Mouse (Mus musculus) liver, postnatal 0 days (tissue): ENCODE measurements around the gene Ttll6. TPM values are rescaled to one million over a fixed set of nuclear protein-coding genes. Genes with fewer than 3 reads are reported as not detected.

Experiments used
- ATAC-seq: fragments of 200-750 bp; cut with Nextera tagmentation; 2 replicates; pipeline ENCODE4 v1.8.0; 2017; ENCODE audit warnings: mild to moderate bottlenecking, moderate library complexity
- DNase-seq: peaks from one replicate; pipeline ENCODE4 v3.0.0-alpha.2; 2016
- H3K27ac ChIP-seq: fragments of 300-500 bp; sonication (generic); 2 replicates; pipeline ENCODE4 v1.5.1; 2014; ENCODE audit warnings: antibody characterized with exemption, moderate library complexity, mild to moderate bottlenecking, low read depth
- H3K27me3 ChIP-seq: fragments of 300-500 bp; sonication (generic); 2 replicates; pipeline ENCODE4 v1.6.1; 2014; ENCODE audit warnings: low read length, control low read depth, mixed read lengths; ENCODE audit not compliant: insufficient read depth
- H3K36me3 ChIP-seq: fragments of 300-500 bp; sonication (generic); replicated peaks from 2 replicates; pipeline ENCODE4 v1.6.1; 2014; ENCODE audit warnings: mild to moderate bottlenecking, control low read depth, low read length, moderate library complexity, mixed read lengths; ENCODE audit not compliant: insufficient read depth
- H3K4me1 ChIP-seq: fragments of 300-500 bp; sonication (generic); 2 replicates; pipeline ENCODE4 v1.6.1; 2014; ENCODE audit warnings: antibody characterized with exemption, mild to moderate bottlenecking, control low read depth; ENCODE audit not compliant: insufficient read depth
- H3K4me2 ChIP-seq: fragments of 300-500 bp; sonication (generic); 2 replicates; pipeline ENCODE4 v1.6.1; 2014; ENCODE audit warnings: low read depth, mild to moderate bottlenecking, low read length, moderate library complexity, mixed read lengths
- H3K4me3 ChIP-seq: fragments of 300-500 bp; sonication (generic); 2 replicates; pipeline ENCODE4 v1.5.1; 2014; ENCODE audit warnings: low read depth, low read length
- H3K9ac ChIP-seq: fragments of 300-500 bp; sonication (generic); replicated peaks from 2 replicates; pipeline ENCODE4 v1.6.1; 2014; ENCODE audit warnings: mild to moderate bottlenecking, moderate library complexity
- H3K9me3 ChIP-seq: fragments of 300-500 bp; sonication (generic); 2 replicates; pipeline ENCODE4 v1.6.1; 2016; ENCODE audit warnings: mild to moderate bottlenecking, control low read depth, low read length, mixed read lengths
- CTCF ChIP-seq: sonication (generic); IDR thresholded peaks from 2 replicates; pipeline ENCODE4 v1.5.1; 2016; ENCODE audit warnings: antibody characterized with exemption, low read depth
- EP300 ChIP-seq: IDR thresholded peaks from 2 replicates; pipeline ENCODE4 v1.6.1; 2016; ENCODE audit warnings: antibody characterized with exemption, low read depth, mild to moderate bottlenecking
- WGBS: fragments of 180-500 bp; shearing (Covaris S2); extraction: QIAGEN DNeasy Blood & Tissue Kit; methylation state at CpG from one replicate; pipeline ENCODE4 v1.1.7; 2014; ENCODE audit not compliant: insufficient replicate concordance; 5-methylcytosine and 5-hydroxymethylcytosine counted together
- polyA plus RNA-seq: library from polyadenylated mRNA; unstranded; fragments of >200 nt; fragmentation: Nextera tagmentation; extraction: Ambion mirVana; gene quantifications from 2 replicates; pipeline ENCODE4 v1.2.1, GENCODE M21; 2015

Ttll6 gene
- polyA plus RNA-seq, 1 experiment from 2014 or later: not detected

GRCm38 (mm10) chr11:96203789-96204186, 70.2 kb downstream of the Ttll6 start:
- DNase-seq (no peak), ATAC-seq (no peak)
- 2% methylated on average over 16 of the region's 16 CpGs for WGBS
- Histone ChIP-seq H3K4me3 (no peak overlapping the region), H3K4me1 (no peaks in the 10 kb centered on the region), H3K27ac (no peak overlapping the region), H3K4me2 (no peak overlapping the region), H3K36me3 (no peaks in the 10 kb centered on the region), H3K9ac (no peak overlapping the region), H3K27me3 (peaks cover 83% of the 10 kb centered on the region), H3K9me3 (no peaks in the 10 kb centered on the region)
- no peak for TF ChIP-seq EP300
- no peak for TF ChIP-seq CTCF

GRCm38 (mm10) chr11:96204351-96204750, 70.8 kb downstream of the Ttll6 start:
- TF ChIP-seq CTCF (no peak), EP300 (no peak)
- 5% methylated on average over 11 of the region's 11 CpGs for WGBS
- no peak for DNase-seq
- Histone ChIP-seq H3K4me3 (no peak overlapping the region), H3K36me3 (no peaks in the 10 kb centered on the region), H3K27me3 (peaks cover 81% of the 10 kb centered on the region), H3K9me3 (no peaks in the 10 kb centered on the region), H3K27ac (no peak overlapping the region), H3K9ac (no peak overlapping the region), H3K4me2 (no peak overlapping the region), H3K4me1 (no peaks in the 10 kb centered on the region)
- no peak for ATAC-seq

GRCm38 (mm10) chr11:96205426-96206131, 72.0 kb downstream of the Ttll6 start:
- Histone ChIP-seq H3K9me3 (no peaks in the 10 kb centered on the region), H3K27ac (no peak overlapping the region), H3K4me1 (no peaks in the 10 kb centered on the region), H3K9ac (no peak overlapping the region), H3K27me3 (peaks cover 69% of the 10 kb centered on the region), H3K36me3 (no peaks in the 10 kb centered on the region), H3K4me2 (no peak overlapping the region), H3K4me3 (no peak overlapping the region)
- TF ChIP-seq CTCF: no peak
- TF ChIP-seq EP300: no peak
- 2% methylated on average over 15 of the region's 15 CpGs for WGBS
- ATAC-seq (no peak), DNase-seq (no peak)

Other genes starting within 250 kb of the Ttll6 start
- 0.14 and 0.18 TPM in 2 replicates for gene B4galnt2, start 218.9 kb upstream of the Ttll6 start, polyA plus RNA-seq
- gene Igf2bp1, start 127.8 kb upstream of the Ttll6 start, polyA plus RNA-seq: 1.6 and 2.8 TPM in 2 replicates
- gene Gip, start 109.2 kb upstream of the Ttll6 start, polyA plus RNA-seq: not detected in 2 replicates
- 46.9 and 47.5 TPM in 2 replicates for gene Snf8, start 98.9 kb upstream of the Ttll6 start, polyA plus RNA-seq
- 11.5 and 12.3 TPM in 2 replicates for gene Ube2z, start 68.4 kb upstream of the Ttll6 start, polyA plus RNA-seq
- 781 and 849 TPM in 2 replicates for gene Atp5g1, start 58.1 kb upstream of the Ttll6 start, polyA plus RNA-seq
- gene Calcoco2, start 21.8 kb upstream of the Ttll6 start, polyA plus RNA-seq: not detected in 2 replicates
- gene Hoxb13, start 60.5 kb downstream of the Ttll6 start, polyA plus RNA-seq: not detected in 2 replicates
- gene Hoxb9, start 137.7 kb downstream of the Ttll6 start, polyA plus RNA-seq: not detected in 2 replicates
- not detected in 2 replicates for gene Hoxb8, start 148.1 kb downstream of the Ttll6 start, polyA plus RNA-seq
- 0.27 and 0.51 TPM in 2 replicates for gene Hoxb7, start 152.8 kb downstream of the Ttll6 start, polyA plus RNA-seq
- gene Hoxb6, start 158.7 kb downstream of the Ttll6 start, polyA plus RNA-seq: not detected in 2 replicates
- 0.75 and 0.91 TPM in 2 replicates for gene Hoxb5, start 169.6 kb downstream of the Ttll6 start, polyA plus RNA-seq
- gene Hoxb4, start 184.5 kb downstream of the Ttll6 start, polyA plus RNA-seq: 0.22 and 0.27 TPM in 2 replicates
- 0.19 and 0.26 TPM in 2 replicates for gene Hoxb3, start 189.5 kb downstream of the Ttll6 start, polyA plus RNA-seq
- 0.67 and 1.1 TPM in 2 replicates for gene Hoxb2, start 216.7 kb downstream of the Ttll6 start, polyA plus RNA-seq
- not detected in 2 replicates for gene Hoxb1, start 232.0 kb downstream of the Ttll6 start, polyA plus RNA-seq